Mouse (Mus musculus): ENCODE results near the gene Cnnm4. TPM values are rescaled to one million over a fixed set of nuclear protein-coding genes. Genes with fewer than 3 reads are reported as not detected.

The Cnnm4 gene
- 7.3 and 8.5 TPM in 2 replicates for polyA plus RNA-seq (2012; ENCODE audit: insufficient read depth, insufficient read length, missing spikeins)

DNA sequence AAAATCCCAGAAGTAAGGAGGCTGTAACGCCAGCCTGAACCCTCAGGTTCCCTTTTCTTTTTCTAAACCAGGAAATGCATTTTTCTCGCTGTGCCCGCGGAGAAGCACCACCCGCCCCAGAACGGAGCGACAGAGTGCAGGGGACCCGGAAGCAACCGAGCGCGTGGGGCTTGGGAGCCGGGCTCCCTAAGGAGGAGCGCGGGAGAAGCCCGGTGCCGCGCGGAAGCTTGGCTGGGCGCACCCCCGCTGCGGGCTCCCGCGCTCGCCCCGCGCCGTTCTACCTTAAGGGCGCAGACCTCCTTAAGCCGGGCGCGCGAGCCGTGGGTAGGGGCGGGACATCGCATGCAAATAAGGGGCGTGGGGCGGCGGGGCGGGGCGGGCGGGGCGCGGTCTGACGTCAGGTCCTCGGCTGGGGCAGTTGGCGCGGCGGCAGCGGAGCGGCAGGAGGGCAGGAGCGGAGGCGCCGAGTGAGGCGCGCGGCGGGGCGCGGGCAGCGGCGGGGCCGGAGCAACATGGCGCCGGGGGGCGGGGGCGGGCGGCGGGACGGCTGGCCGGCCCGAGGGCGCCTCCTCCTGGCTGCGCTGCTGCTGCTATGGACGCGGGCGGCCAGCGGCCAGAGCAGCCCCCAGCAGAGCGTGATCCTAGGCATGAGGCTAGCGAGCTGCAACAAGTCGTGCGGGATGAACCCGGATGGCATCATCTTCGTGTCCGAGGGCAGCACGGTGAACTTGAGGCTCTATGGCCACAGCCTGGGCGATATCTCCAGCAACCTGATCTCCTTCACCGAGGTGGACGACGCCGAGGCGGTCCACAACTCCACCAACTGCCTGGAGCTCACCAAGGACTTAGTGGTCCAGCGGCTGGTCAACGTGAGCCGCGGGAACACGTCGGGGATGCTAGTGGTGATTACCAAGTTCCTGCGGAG lies at the start of gene Cnnm4:
Cnnm4 (plus strand) TSS at position 440 of the 925 bp plus-strand sequence.
- Histone ChIP-seq H3K4me1 (ENCODE audit: control insufficient read depth, insufficient read depth, low read length) (peaks cover 50% of the 10 kb centered on the region), H3K27ac (ENCODE audit: insufficient read depth, low read depth, low read length) (peak within 1 kb of the TSS; percentile 98)
- TF ChIP-seq POLR2A (IDR thresholded peaks at IDR 0.05; ENCODE audit: borderline replicate concordance, low read depth, low read length) (0 out of 2 replicates have a peak, but pooled peaks have one; percentile 35), CTCF (IDR thresholded peaks at IDR 0.05; ENCODE audit: low read depth, low read length) (no peak)

DNA sequence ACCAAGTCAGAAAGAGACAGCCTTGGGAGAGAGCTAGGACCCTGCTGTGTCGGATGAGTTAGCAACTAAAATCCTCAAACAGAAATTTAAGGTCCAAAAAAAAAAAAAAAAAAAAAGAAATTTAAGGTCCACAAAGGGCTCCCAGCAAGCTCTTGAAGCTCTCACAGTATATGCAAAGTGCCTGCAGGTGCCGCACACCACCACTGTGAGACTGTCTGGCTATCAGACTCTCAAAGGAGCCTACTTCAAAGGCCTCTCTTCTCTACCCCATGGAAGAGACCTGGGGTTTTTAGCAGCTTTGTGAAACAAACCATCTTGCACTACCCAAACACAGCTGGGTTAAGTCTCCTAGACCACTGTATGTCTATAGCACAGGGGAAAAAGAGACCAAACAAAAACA lies 41.9 kb upstream of the Cnnm4 start:
- no peak overlapping the region for H3K27ac ChIP-seq (ENCODE audit: insufficient read depth, low read depth, low read length)
- no peak overlapping the region for H3K4me3 ChIP-seq (ENCODE audit: insufficient read depth, low read length)
- TF ChIP-seq POLR2A (IDR thresholded peaks at IDR 0.05; ENCODE audit: borderline replicate concordance, low read depth, low read length) (no peak), CTCF (IDR thresholded peaks at IDR 0.05; ENCODE audit: low read depth, low read length) (no peak)
- no peaks in the 10 kb centered on the region for H3K4me1 ChIP-seq (ENCODE audit: control insufficient read depth, insufficient read depth, low read length)

More for the DNA sequence above, at the start of gene Cnnm4:
- peak within 1 kb of the TSS; percentile 92 for H3K4me3 ChIP-seq (ENCODE audit: insufficient read depth, low read length)

DNA sequence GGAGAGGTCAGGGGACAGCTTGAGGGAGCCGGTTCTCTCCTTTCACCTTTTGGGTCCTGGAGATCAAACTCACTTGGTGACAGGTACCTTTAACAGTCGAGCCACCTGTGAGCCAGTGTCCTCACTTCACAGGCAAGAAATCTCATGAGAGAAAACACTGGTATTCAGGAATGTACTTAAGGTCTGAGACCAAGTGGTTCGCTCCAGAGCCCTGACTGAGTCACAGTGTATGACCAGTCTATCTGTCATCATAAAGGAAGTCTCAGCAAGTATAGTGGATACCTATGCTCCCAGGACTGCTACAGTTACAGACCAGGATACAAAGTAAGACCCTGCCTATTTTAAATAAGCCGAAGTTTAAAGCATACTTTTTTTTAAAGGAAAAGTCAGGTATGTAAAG lies 38.4 kb upstream of the Cnnm4 start:
- no peak for TF ChIP-seq POLR2A (IDR thresholded peaks at IDR 0.05; ENCODE audit: borderline replicate concordance, low read depth, low read length)
- TF ChIP-seq CTCF (IDR thresholded peaks at IDR 0.05; ENCODE audit: low read depth, low read length), result no peak
- no peak overlapping the region for H3K4me3 ChIP-seq (ENCODE audit: insufficient read depth, low read length)
- no peak overlapping the region for H3K27ac ChIP-seq (ENCODE audit: insufficient read depth, low read depth, low read length)
- peaks cover 14% of the 10 kb centered on the region for H3K4me1 ChIP-seq (ENCODE audit: control insufficient read depth, insufficient read depth, low read length)

DNA sequence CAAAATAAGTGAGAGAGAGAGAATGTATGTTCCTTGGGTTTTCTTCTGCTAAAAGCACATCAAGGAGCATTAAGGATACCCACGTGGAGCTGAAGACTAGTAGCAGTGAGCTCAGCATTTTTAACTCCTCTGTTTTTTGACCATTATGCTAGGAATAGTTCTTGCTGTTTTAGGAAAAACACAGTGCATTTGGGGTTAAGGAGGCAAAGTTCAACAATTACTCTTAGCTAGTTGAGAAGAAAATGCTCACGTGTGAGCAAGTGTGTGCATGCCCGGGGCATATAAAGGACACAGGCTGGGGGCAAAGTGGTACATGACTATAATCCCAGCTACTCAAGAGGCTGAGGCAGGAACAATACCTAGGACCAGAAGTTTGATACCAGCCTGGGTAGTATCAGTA lies 37.8 kb upstream of the Cnnm4 start:
- peaks cover 14% of the 10 kb centered on the region for H3K4me1 ChIP-seq (ENCODE audit: control insufficient read depth, insufficient read depth, low read length)
- H3K4me3 ChIP-seq (ENCODE audit: insufficient read depth, low read length), result no peak overlapping the region

DNA sequence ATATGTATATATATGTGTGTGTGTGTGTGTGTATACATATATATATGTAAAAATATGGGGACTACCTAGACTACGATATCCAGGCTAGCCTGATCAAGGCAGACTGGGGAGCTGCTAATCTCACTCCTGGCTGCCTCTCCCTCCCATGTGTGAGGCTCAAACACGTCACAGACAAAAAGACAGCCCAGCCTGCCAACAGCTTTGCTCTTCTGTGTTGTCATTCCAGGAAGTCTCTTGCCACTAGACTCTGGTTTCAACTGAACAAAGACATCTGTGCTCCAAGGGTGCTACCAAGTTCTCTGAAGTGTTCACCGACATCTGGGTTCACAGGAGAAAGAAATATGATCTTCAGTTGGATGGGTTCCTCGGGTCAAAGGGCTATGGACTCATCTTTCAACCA lies 36.3 kb upstream of the Cnnm4 start:
- H3K4me3 ChIP-seq (ENCODE audit: insufficient read depth, low read length), result no peak overlapping the region
- no peak overlapping the region for H3K27ac ChIP-seq (ENCODE audit: insufficient read depth, low read depth, low read length)
- TF ChIP-seq CTCF (IDR thresholded peaks at IDR 0.05; ENCODE audit: low read depth, low read length), result no peak
- TF ChIP-seq POLR2A (IDR thresholded peaks at IDR 0.05; ENCODE audit: borderline replicate concordance, low read depth, low read length), result no peak
- peaks cover 14% of the 10 kb centered on the region for H3K4me1 ChIP-seq (ENCODE audit: control insufficient read depth, insufficient read depth, low read length)

More for the DNA sequence above, 37.8 kb upstream of the Cnnm4 start:
- TF ChIP-seq POLR2A (IDR thresholded peaks at IDR 0.05; ENCODE audit: borderline replicate concordance, low read depth, low read length), result no peak
- no peak for TF ChIP-seq CTCF (IDR thresholded peaks at IDR 0.05; ENCODE audit: low read depth, low read length)
- no peak overlapping the region for H3K27ac ChIP-seq (ENCODE audit: insufficient read depth, low read depth, low read length)

DNA sequence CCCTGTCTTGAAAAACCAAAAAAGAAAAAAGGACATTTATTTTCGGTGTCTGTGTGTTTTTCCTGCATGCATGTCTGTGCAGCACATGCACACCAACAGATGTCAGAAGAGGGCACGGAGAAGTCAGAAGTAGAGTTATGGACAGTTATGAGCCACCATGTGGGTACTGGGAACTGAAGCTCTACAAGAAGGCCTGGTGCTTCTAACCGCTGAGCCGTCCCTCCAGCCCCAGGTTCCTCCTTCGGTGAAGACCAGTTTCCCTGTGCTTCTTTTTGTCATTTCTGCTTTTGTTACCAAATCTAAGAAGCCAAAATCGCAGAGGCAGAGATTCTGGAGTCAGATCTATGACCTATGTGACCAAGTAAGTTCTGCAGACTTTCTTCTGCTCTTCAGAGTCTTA lies 34.9 kb upstream of the Cnnm4 start:
- TF ChIP-seq POLR2A (IDR thresholded peaks at IDR 0.05; ENCODE audit: borderline replicate concordance, low read depth, low read length), result no peak
- TF ChIP-seq CTCF (IDR thresholded peaks at IDR 0.05; ENCODE audit: low read depth, low read length), result no peak
- H3K27ac ChIP-seq (ENCODE audit: insufficient read depth, low read depth, low read length), result peak overlapping the region; percentile 53

DNA sequence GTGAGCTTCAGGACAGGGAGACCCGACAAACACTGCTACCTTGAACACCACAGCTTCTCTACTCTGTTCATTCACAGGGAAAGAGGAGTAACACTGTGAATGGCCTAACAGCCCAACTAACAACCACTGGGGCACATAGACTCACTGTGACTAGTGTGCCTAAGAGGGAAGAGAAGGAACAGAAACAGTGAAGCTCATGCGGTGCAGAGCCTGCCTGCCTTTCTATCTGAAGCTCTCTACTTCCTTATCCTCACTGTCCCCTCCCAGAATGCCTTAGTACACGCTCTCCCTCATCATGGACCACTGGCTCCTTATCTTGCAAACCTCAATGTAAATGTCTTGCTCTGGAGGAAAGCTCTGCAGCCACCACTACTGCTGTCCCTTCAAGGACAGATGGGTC lies 34.2 kb upstream of the Cnnm4 start:
- Histone ChIP-seq H3K4me1 (ENCODE audit: control insufficient read depth, insufficient read depth, low read length) (peaks cover 14% of the 10 kb centered on the region), H3K4me3 (ENCODE audit: insufficient read depth, low read length) (no peak overlapping the region), H3K27ac (ENCODE audit: insufficient read depth, low read depth, low read length) (peak overlapping the region; percentile 53)
- TF ChIP-seq CTCF (IDR thresholded peaks at IDR 0.05; ENCODE audit: low read depth, low read length) (no peak), POLR2A (IDR thresholded peaks at IDR 0.05; ENCODE audit: borderline replicate concordance, low read depth, low read length) (no peak)

More for the DNA sequence above, 34.9 kb upstream of the Cnnm4 start:
- peaks cover 14% of the 10 kb centered on the region for H3K4me1 ChIP-seq (ENCODE audit: control insufficient read depth, insufficient read depth, low read length)
- no peak overlapping the region for H3K4me3 ChIP-seq (ENCODE audit: insufficient read depth, low read length)

DNA sequence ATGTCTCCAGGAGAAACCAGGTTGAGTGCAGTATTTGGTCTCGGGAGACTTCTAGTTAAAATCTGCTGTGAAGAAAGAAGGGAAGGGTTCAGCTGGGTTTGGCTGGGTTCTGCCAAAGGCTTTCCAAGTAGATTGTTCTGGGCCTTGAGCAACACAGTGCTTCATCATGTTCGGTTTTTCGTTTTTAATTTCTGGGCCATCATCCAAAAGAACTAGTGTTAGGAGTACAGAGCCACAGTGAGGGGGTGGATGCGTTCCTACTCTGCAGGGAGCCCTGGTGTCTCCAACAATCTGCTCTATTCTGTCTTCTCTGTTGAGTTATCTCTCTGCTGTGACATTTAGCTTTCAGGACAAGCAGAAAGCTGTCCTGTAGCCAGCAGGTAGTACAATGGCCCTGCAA lies 30.3 kb upstream of the Cnnm4 start:
- no peak for TF ChIP-seq POLR2A (IDR thresholded peaks at IDR 0.05; ENCODE audit: borderline replicate concordance, low read depth, low read length)
- TF ChIP-seq CTCF (IDR thresholded peaks at IDR 0.05; ENCODE audit: low read depth, low read length), result no peak
- Histone ChIP-seq H3K4me3 (ENCODE audit: insufficient read depth, low read length) (no peak overlapping the region), H3K4me1 (ENCODE audit: control insufficient read depth, insufficient read depth, low read length) (peaks cover 17% of the 10 kb centered on the region), H3K27ac (ENCODE audit: insufficient read depth, low read depth, low read length) (no peak overlapping the region)

DNA sequence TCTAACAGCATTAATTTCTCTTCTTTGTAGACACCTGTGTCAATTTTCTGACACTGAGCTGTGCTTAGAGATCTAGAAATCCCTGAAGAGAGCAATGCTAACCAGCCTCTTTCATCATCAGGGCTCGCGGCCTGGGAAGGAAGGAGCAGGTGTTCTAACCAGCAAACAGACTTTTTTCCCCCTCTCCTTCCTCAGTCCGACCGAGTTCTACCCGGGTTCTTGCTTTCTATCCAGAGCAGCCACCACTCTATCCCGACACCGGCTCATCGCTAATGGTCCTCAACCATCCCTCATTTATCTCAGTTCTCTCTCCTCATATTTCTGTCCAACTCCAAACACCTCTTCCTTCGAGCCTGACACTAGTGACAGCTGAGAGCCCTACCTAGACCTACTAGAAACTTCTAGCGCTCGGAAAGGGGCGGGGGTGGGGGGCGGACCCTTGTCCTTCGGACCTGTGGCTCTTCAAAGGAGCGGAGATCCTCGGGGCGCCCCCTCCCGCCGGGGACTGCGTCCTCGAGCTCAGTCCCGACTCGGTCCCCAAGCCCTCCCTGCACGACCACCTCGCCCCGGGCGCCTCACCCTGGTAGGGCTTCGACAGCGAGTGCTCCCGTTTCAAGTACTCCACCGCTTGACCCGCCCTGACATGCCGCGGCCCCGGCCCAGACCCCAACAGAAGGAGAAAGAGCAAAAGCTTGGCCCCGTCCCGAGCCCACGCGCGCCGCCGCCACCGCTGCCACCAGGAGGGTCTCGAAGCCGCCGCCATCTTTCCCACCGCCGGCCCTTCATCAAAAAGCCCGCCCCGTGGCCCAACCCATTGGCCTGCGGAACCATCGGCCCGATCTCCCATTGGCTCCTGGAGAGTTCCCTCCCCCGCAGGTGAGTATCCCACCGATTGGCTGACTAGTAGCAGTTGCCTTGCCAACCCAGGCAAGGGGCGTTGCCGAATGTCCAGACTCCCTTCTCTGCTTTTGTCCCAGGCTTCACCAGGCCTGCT lies 26.7 kb upstream of the Cnnm4 start, which contains the start of gene Lman2l:
Lman2l (minus strand) TSS at position 801 of the 994 bp plus-strand sequence.
- TF ChIP-seq POLR2A (IDR thresholded peaks at IDR 0.05; ENCODE audit: borderline replicate concordance, low read depth, low read length) (no peak), CTCF (IDR thresholded peaks at IDR 0.05; ENCODE audit: low read depth, low read length) (peak; percentile 8; the same call in 1 of the 2 replicates)
- peaks cover 18% of the 10 kb centered on the region for H3K4me1 ChIP-seq (ENCODE audit: control insufficient read depth, insufficient read depth, low read length)
- H3K27ac ChIP-seq (ENCODE audit: insufficient read depth, low read depth, low read length), result peak within 1 kb of the TSS; percentile 97
- H3K4me3 ChIP-seq (ENCODE audit: insufficient read depth, low read length), result peak within 1 kb of the TSS; percentile 82
